Mouse (Mus musculus) liver, postnatal 0 days (tissue): ENCODE data around the gene Trpc4.
A peak's percentile ranks its signal among the peaks of the same experiment; 100 is the strongest.

Experiments
- CTCF ChIP-seq: sonication (generic); IDR thresholded peaks from 2 replicates; pipeline ENCODE4 v1.5.1; 2016; ENCODE audit warnings: antibody characterized with exemption, low read depth
- EP300 ChIP-seq: IDR thresholded peaks from 2 replicates; pipeline ENCODE4 v1.6.1; 2016; ENCODE audit warnings: antibody characterized with exemption, low read depth, mild to moderate bottlenecking

DNA sequence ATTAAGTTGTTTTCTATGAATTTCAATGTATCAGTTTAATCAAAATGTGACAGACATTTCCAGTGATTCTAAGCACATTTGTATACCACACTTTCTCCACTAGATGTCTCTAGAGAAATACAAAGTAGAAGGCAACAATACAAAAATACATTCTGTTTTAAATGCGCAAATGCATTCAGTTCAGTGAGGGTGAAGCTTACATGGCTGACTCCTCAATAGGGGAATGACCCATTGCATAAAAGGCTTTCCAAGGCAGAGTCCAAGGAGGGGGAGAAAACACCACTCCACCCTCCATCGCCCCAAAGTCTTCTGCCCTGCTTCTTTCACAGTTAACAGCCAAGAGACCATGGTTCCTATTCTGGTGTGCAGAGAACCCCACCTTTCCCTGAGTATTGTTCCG lies 201.7 kb downstream of the Trpc4 start:
- TF ChIP-seq EP300: no peak
- TF ChIP-seq CTCF: peak; percentile 58
